Mouse (Mus musculus) right cerebral cortex, adult 2 months (tissue): ENCODE results near the gene Thsd1.
A peak's percentile ranks its signal among the peaks of the same experiment; 100 is the strongest.
"Not testable (repeated sequence)": the region's sequence is repeated elsewhere in the genome, so short reads cannot be mapped to it uniquely, and the experiment has no call there.

ENCODE experiments used
- DNase-seq, 2 experiments: peaks; one replicate each; pipeline ENCODE4 v3.0.0; 2021 to 2022; ENCODE audit warnings: low spot score in 2 of 2

Gene Thsd1

DNA sequence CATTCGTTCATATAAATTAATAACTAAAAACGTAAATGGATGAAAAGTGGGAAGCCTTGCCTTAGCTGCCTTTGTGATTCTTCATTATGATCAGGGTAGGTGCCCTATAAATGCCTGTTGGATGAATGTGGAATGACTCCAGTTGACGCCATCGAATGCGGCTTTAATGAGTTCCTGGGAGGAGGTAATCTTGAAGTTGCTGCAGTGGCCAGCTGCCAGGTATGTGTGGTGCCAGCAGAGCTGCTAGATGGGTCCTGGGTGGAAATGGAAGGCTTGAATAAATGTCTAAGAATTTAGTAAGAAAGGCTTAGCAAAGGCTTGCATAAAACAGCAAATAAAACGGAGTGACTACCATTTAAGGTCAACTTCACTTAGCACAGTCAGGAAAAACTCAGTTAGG, 37.7 kb downstream of the Thsd1 start:
- no peak for DNase-seq

DNA sequence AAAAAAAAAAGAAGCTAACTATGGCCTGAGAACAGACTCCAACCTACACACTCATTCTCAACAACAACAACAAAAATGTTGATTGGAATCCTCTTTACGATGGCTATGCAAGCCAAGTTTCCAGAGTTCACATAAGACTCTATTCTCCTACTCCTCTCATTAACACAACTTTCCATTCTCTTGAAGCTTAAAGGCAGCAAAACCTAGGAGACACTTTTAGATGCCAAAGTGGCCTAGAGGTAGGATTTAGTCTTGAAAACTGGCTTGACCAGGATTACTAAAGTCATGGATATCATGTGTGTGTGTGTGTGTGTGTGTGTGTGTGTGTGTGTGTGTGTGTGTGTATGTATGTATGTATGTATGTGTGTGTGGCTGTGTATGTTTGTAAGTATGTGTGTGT, 38.1 kb downstream of the Thsd1 start:
- no peak for DNase-seq

DNA sequence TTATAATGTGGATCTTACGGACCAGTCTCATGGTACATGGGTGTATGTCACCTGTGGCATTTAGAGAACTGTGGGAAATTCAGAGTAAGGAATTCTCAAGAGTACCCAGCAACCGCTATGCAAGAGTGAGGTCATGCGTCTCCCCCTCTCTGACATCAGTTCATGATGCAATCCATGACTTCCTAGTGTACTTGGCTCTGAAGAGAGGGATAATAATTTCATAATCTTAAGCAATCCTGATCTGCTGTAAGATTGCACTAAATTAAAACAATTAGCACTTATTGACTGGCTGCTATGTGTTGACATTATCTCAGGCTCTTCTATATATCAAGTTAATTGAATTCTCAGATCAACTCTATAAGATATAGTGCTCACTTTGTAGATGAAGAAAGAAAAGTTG, 39.7 kb downstream of the Thsd1 start:
- no peak for DNase-seq

DNA sequence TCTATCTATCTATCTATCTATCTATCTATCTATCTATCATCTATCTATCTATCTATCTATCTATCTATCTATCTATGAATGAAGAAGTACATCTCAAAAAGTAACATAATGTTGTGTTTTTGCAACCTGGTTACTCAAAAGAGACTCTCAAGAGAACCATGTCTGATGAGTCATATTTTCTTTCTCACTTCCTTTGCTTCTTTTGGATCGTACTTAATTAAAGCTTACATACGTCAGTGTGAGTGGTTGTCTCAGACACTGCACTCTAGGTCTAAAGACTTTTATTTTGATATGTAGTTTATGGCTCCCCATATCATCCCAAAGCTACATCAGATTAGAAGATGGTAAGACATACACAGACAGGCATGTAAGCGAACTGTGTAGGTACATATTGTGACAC, 46.0 kb downstream of the Thsd1 start:
- DNase-seq: no peak

DNA sequence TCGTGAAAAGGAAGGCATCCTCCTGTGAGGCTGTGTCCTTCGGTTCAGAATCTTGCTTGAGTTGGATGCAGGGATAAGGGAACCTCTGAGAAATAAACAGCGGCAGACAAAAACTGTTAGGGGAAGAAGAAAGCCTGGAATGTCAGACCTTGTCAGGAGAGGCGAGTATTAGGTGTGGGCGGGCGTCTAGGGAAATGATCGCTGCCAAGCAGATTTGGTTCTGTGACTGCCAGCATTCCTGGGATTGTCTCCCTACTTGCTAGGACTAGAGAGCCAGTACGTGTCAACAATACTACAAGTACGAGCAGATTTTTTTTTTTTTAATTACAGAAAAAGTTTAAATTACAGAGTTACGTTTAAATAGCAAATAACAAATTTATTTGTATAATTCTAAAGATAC, 47.5 kb downstream of the Thsd1 start:
- no peak for DNase-seq

DNA sequence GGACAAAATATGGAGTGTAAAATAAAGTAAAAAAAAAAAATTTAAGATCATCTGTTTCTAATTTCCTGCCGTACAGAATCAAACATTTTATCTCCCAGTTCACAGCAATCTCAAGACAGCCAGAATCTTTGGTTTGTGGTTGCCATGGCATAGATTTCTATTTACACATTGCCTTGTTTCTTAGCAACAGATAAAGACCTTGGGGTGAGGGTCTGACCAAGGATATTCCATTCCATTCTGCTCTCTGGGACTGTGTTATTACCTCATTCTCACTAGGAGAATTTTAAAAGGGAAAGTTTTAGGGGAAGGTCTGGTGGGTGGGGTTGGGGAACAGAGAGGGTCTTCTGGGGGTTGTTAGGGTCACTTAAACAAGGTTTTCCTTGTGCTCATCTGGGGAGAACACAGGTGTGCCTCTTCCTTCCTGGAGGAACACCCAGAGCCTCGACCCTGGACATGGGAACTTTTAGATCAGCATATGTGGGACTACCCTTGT, 55.9 kb downstream of the Thsd1 start, which contains the start of gene Tpte:
TSS of gene Tpte (plus strand) at position 443 of the 493 bp plus-strand sequence.
- no peak for DNase-seq

DNA sequence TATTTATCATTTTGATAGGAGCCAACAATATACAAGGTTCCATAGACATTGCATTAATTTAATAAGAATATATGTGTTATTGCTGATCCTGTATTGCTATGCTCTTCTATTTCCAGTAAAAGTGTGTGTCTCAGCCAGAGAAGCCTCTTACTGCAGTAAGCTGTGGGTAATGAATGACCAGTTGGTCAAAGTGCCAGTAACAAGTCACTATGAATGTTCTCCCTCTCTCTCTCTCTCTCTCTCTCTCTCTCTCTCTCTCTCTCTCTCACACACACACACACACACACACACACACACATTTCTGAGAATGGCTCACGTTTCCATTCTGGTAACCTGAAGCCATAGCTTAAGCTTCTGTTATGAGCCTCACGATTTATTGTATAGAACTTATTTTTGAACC, 75.2 kb downstream of the Thsd1 start:
- no peak for DNase-seq

DNA sequence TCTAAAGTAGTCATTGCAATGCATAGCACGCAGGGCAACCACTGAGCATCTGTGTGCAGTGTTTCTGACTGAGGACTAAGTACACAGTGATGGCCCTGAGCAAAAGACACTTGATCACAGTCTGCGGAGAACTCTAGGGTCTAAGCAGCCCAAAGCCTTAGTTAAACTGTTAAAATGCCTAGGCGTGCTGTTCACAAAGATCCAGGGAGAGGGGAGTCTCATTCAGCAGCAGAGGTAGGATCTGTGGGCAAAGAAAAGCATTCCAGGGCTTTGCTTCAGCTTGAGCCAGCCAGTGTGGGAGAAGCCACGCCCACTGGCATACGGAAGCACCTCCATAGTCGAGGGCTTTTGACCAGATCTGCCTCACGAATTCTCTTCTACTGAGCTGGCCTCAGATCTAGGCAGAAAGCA, 75.8 kb downstream of the Thsd1 start:
- peak in 1 of 2 experiments; percentile 1 for DNase-seq

DNA sequence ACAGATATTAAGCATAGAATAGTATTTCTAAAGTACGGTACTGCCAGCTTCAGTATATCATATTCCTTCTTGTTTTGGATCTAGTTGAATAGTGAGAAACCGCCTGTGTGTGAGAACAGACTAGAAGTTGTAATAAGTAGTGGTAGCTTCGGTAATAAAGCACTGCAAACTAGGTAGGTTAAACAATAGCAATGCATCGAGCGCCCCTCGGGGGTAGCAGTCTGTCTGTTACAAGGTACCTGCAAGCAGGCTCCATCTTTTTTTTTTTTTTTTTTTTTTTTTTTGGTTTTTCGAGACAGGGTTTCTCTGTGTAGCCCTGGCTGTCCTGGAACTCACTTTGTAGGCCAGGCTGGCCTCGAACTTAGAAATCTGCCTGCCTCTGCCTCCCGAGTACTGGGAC, 76.9 kb downstream of the Thsd1 start:
- DNase-seq: not testable (repeated sequence)

DNA sequence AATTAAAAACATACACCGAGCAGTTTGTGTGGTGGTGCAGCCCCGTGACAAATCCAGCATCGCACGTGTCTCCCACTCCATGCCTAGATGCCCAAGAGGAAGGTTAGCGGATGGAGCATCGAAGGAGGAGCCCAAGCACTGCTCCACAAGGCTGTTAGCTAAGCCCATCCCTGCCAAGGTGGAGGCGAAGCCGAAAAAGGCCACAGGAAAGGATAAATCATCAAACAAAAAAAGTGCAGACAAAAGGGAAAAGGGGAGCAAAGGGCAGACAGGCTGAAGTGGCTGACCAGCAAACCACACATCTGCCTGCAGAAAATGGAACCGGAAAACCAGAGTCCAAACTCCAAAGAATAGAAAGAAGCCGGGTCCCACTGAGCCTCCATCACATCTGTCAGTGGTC, 79.9 kb downstream of the Thsd1 start:
- DNase-seq: no peak
